Mouse (Mus musculus) MEL (cell line): ENCODE results near the gene Syk. TPM values are rescaled to one million over a fixed set of nuclear protein-coding genes. Genes with fewer than 3 reads are reported as not detected.

Source experiments
- DNase-seq: peaks from one replicate; pipeline ENCODE4 v3.0.0; 2011; ENCODE audit warnings: low read depth, low spot score
- H3K27ac ChIP-seq: 2 replicates; pipeline ENCODE4 v1.5.1; 2012; ENCODE audit warnings: low read depth, mild to moderate bottlenecking, control low read depth, low read length, moderate library complexity; ENCODE audit not compliant: control insufficient read depth
- H3K27me3 ChIP-seq, 2 experiments: fragments of 150-350 bp in 1 of 2; sonication (generic) in 1 of 2; 2 replicates each; pipeline ENCODE4 v1.6.1; 2012; ENCODE audit warnings: low read length in 2 of 2, mild to moderate bottlenecking in 2 of 2, improper control_type of control experiment in 1 of 2, moderate library complexity in 1 of 2; ENCODE audit not compliant: insufficient read depth in 2 of 2, control insufficient read depth in 1 of 2
- H3K36me3 ChIP-seq, 2 experiments: 2 replicates each; pipeline ENCODE4 v1.6.1; 2012 to 2014; ENCODE audit warnings: low read length in 2 of 2, improper control_type of control experiment in 1 of 2, inconsistent platforms in 1 of 2, mild to moderate bottlenecking in 1 of 2; ENCODE audit not compliant: insufficient read depth in 2 of 2, control insufficient read depth in 1 of 2
- H3K4me1 ChIP-seq, 2 experiments: fragments of 150-350 bp in 1 of 2; sonication (generic) in 1 of 2; 2 replicates each; pipeline ENCODE4 v1.6.1; 2012; ENCODE audit warnings: low read length in 2 of 2, improper control_type of control experiment in 1 of 2, mild to moderate bottlenecking in 1 of 2; ENCODE audit not compliant: insufficient read depth in 2 of 2, control insufficient read depth in 1 of 2
- H3K4me3 ChIP-seq, 2 experiments: fragments of 150-350 bp in 1 of 2; sonication (generic) in 1 of 2; 2 replicates each; pipeline ENCODE4 v1.5.1; 2012; ENCODE audit warnings: low read depth in 2 of 2, low read length in 2 of 2, mild to moderate bottlenecking in 2 of 2, moderate library complexity in 2 of 2, control low read depth in 1 of 2, improper control_type of control experiment in 1 of 2; ENCODE audit not compliant: control insufficient read depth in 1 of 2, insufficient read depth in 1 of 2
- H3K79me2 ChIP-seq: 2 replicates; pipeline ENCODE4 v1.6.1; 2012; ENCODE audit warnings: mild to moderate bottlenecking, low read length, moderate library complexity; ENCODE audit not compliant: control insufficient read depth, poor library complexity, insufficient read depth
- H3K9ac ChIP-seq: 2 replicates; pipeline ENCODE4 v1.6.1; 2012; ENCODE audit warnings: low read depth, mild to moderate bottlenecking, control low read depth, low read length, moderate library complexity; ENCODE audit not compliant: control insufficient read depth, poor library complexity, severe bottlenecking
- H3K9me3 ChIP-seq: fragments of 150-350 bp; sonication (generic); replicated peaks from 2 replicates; pipeline ENCODE4 v1.6.1; 2012; ENCODE audit warnings: mild to moderate bottlenecking, low read length, improper control_type of control experiment, moderate library complexity; ENCODE audit not compliant: insufficient read depth
- BHLHE40 ChIP-seq: IDR thresholded peaks from 2 replicates; pipeline ENCODE4 v1.6.1; 2012; ENCODE audit warnings: low read depth, mild to moderate bottlenecking, inconsistent platforms, low read length, improper control_type of control experiment, borderline replicate concordance
- CHD1 ChIP-seq: IDR thresholded peaks from 2 replicates; pipeline ENCODE4 v1.6.1; 2012; ENCODE audit warnings: low read depth, mild to moderate bottlenecking, inconsistent platforms, low read length, improper control_type of control experiment
- CHD2 ChIP-seq: IDR thresholded peaks from 2 replicates; pipeline ENCODE4 v1.6.1; 2011; ENCODE audit warnings: low read length, improper control_type of control experiment
- E2F4 ChIP-seq: IDR thresholded peaks from 2 replicates; pipeline ENCODE4 v1.6.1; 2011; ENCODE audit warnings: low read depth, low read length, improper control_type of control experiment, borderline replicate concordance
- ELF1 ChIP-seq: IDR thresholded peaks from 2 replicates; pipeline ENCODE4 v1.6.1; 2014; ENCODE audit warnings: low read depth, mild to moderate bottlenecking, inconsistent platforms, low read length, improper control_type of control experiment, moderate library complexity
- EP300 ChIP-seq, 2 experiments: IDR thresholded peaks; 2 replicates each; pipeline ENCODE4 v1.6.1; 2011; ENCODE audit warnings: improper control_type of control experiment in 2 of 2, low read length in 2 of 2, low read depth in 1 of 2, mild to moderate bottlenecking in 1 of 2
- ETS1 ChIP-seq: IDR thresholded peaks from 2 replicates; pipeline ENCODE4 v1.6.1; 2012; ENCODE audit warnings: low read depth, mild to moderate bottlenecking, inconsistent platforms, low read length, improper control_type of control experiment, moderate library complexity
- GATA1 ChIP-seq: IDR thresholded peaks from 2 replicates; pipeline ENCODE4 v1.6.1; 2011; ENCODE audit warnings: low read depth, low read length, improper control_type of control experiment
- MAX ChIP-seq: IDR thresholded peaks from 2 replicates; pipeline ENCODE4 v1.6.1; 2011; ENCODE audit warnings: low read length, improper control_type of control experiment
- MAZ ChIP-seq: IDR thresholded peaks from 2 replicates; pipeline ENCODE4 v1.6.1; 2012; ENCODE audit warnings: low read depth, mild to moderate bottlenecking, inconsistent platforms, low read length, improper control_type of control experiment
- MXI1 ChIP-seq: IDR thresholded peaks from 2 replicates; pipeline ENCODE4 v1.6.1; 2011; ENCODE audit warnings: mild to moderate bottlenecking, low read depth, low read length, improper control_type of control experiment
- MYB ChIP-seq: IDR thresholded peaks from 2 replicates; pipeline ENCODE4 v1.6.1; 2011; ENCODE audit warnings: mild to moderate bottlenecking, low read depth, low read length, improper control_type of control experiment
- MYC ChIP-seq: IDR thresholded peaks from 2 replicates; pipeline ENCODE4 v1.6.1; 2011; ENCODE audit warnings: low read depth, mild to moderate bottlenecking, low read length, improper control_type of control experiment, moderate library complexity
- POLR2AphosphoS2 ChIP-seq: IDR thresholded peaks from 2 replicates; pipeline ENCODE4 v1.6.1; 2011; ENCODE audit warnings: low read length, improper control_type of control experiment
- RCOR1 ChIP-seq: IDR thresholded peaks from 2 replicates; pipeline ENCODE4 v1.6.1; 2012; ENCODE audit warnings: low read depth, mild to moderate bottlenecking, inconsistent platforms, low read length, improper control_type of control experiment
- SIN3A ChIP-seq: IDR thresholded peaks from 2 replicates; pipeline ENCODE4 v1.6.1; 2012; ENCODE audit warnings: low read length, improper control_type of control experiment, inconsistent platforms
- TAL1 ChIP-seq: IDR thresholded peaks from 2 replicates; pipeline ENCODE4 v1.6.1; 2012; ENCODE audit warnings: mild to moderate bottlenecking, inconsistent platforms, low read length, moderate library complexity, mixed read lengths
- TBP ChIP-seq: IDR thresholded peaks from 2 replicates; pipeline ENCODE4 v1.8.0; 2011; ENCODE audit warnings: low read depth, low read length, improper control_type of control experiment
- TCF12 ChIP-seq: IDR thresholded peaks from 2 replicates; pipeline ENCODE4 v1.6.1; 2014; ENCODE audit warnings: low read depth, mild to moderate bottlenecking, inconsistent platforms, low read length, improper control_type of control experiment, moderate library complexity
- UBTF ChIP-seq: IDR thresholded peaks from 2 replicates; pipeline ENCODE4 v1.6.1; 2012; ENCODE audit warnings: low read depth, mild to moderate bottlenecking, inconsistent platforms, low read length, improper control_type of control experiment, moderate library complexity, borderline replicate concordance; ENCODE audit not compliant: insufficient read depth
- USF1 ChIP-seq: IDR thresholded peaks from 2 replicates; pipeline ENCODE4 v1.6.1; 2014; ENCODE audit warnings: low read depth, mild to moderate bottlenecking, inconsistent platforms, low read length, improper control_type of control experiment, moderate library complexity
- ZMIZ1 ChIP-seq: IDR thresholded peaks from 2 replicates; pipeline ENCODE4 v1.6.1; 2012; ENCODE audit warnings: low read depth, mild to moderate bottlenecking, inconsistent platforms, low read length, improper control_type of control experiment, moderate library complexity
- polyA plus RNA-seq, 2 experiments: library from polyadenylated mRNA; stranded (reverse) in 1 of 2; unstranded in 1 of 2; fragments of >175 nt in 1 of 2; fragments of >200 nt in 1 of 2; gene quantifications; 2 replicates each; pipeline versions ENCODE4 v1.2.1 to v1.2.4; 2012; ENCODE audit warnings: low replicate concordance in 2 of 2, low read depth in 1 of 2; ENCODE audit not compliant: insufficient read length in 2 of 2, insufficient read depth in 1 of 2, missing spikeins in 1 of 2
- total RNA-seq: library from RNA; depleted of rRNA; stranded (reverse); fragments of 300-350 nt; gene quantifications from 2 replicates; pipeline ENCODE4 v1.2.3, GENCODE M21; 2012

Gene Syk
- total and polyA plus RNA-seq, 3 experiments: 14.4 to 23.8 TPM; not detected in 1

DNA sequence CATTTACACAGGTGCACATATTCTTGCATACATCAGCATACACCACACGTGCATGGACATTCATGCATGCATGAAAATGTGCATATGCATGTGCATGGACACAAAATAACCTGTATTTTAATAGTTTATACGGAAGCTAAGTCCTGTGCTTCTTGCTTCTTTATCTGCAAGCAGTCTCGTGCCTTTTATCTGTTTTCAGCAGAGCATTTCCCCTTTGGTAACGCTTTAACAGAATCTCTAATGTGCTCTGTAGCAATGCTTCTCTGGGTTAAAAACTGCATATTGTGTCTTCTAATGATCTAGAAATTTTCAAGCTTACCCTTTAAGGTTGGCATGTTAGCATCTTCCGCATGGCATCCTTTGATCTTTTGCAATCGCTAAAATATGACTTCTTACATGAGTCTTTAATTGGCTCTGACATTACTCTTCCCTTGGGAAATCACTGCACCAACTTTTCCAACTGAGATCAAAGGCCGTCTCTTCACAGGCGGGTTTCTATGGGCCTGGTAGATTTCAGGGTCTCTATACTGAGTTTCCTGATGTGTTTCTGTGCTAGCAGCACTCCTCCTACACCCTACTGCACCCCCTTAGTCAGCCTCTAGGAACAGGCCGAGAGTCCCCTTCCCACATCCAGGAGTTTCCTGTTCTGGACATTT is 30.0 kb upstream of the Syk start:
- H3K27me3 ChIP-seq: no peaks in the 10 kb centered on the region
- no peaks in the 10 kb centered on the region for H3K9me3 ChIP-seq
- no peak overlapping the region for H3K4me3 ChIP-seq
- no peaks in the 10 kb centered on the region for H3K79me2 ChIP-seq
- DNase-seq: peak; percentile 48
- H3K4me1 ChIP-seq: peaks cover 0 to 34% of the 10 kb centered on the region in 2 experiments
- peaks cover 0 to 19% of the 10 kb centered on the region in 2 experiments; a peak in 2 of 4 replicates for H3K36me3 ChIP-seq
- peak; percentile 90 for TF ChIP-seq GATA1
- peak; percentile 92 for TF ChIP-seq EP300 (IDR thresholded peaks at IDR 0.05; ENCODE audit: low read depth in 1 of 2, low read length in 2 of 2)
- TF ChIP-seq MAZ: no peak
- TF ChIP-seq ELF1: no peak
- TF ChIP-seq USF1: peak; percentile 6; the same call in 1 of the 2 replicates
- TF ChIP-seq SIN3A: peak; percentile 45
- TF ChIP-seq CHD1: no peak
- peak; percentile 52 for TF ChIP-seq MAX
- peak; percentile 66; the same call in 1 of the 2 replicates for TF ChIP-seq ETS1
- TF ChIP-seq ZMIZ1: no peak
- peak; percentile 76; the same call in 1 of the 2 replicates for TF ChIP-seq TCF12
- peak; percentile 75 for TF ChIP-seq MYB
- no peak for TF ChIP-seq E2F4
- no peak for TF ChIP-seq UBTF
- TF ChIP-seq BHLHE40: peak; percentile 100
- no peak for TF ChIP-seq POLR2AphosphoS2
- peak; percentile 77 for TF ChIP-seq RCOR1
- TF ChIP-seq TAL1: peak; percentile 70
- TF ChIP-seq MYC: peak; percentile 84
- TF ChIP-seq MXI1: peak; percentile 59; the same call in 1 of the 2 replicates
- no peak for TF ChIP-seq CHD2
- no peak overlapping the region for H3K9ac ChIP-seq
- peak overlapping the region; percentile 35 for H3K27ac ChIP-seq

DNA sequence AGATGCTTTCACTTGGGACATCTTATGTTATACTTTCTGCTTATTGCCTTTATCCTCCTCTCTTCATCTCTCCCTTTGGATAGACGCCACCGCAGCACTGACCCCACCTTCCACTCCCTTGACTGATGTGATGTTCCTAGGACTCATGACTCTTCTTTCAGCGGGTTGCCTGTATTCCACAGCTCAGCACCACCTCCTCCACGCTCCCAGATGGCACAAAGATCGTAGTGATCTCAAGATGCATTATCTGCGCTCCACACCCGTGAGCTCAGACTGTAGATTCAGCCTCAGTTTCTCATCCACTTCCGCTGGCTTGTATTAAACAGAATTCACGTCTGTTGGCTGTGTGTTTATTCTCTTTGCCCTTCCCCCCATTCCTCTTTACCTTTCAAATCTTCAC is 28.3 kb upstream of the Syk start:
- Histone ChIP-seq H3K9me3 (no peaks in the 10 kb centered on the region), H3K36me3 (peaks cover 0 to 21% of the 10 kb centered on the region in 2 experiments; a peak in 2 of 4 replicates), H3K27ac (no peak overlapping the region), H3K27me3 (no peaks in the 10 kb centered on the region), H3K4me3 (no peak overlapping the region), H3K9ac (no peak overlapping the region), H3K79me2 (no peaks in the 10 kb centered on the region), H3K4me1 (peaks cover 0 to 37% of the 10 kb centered on the region in 2 experiments)
- TF ChIP-seq TBP: no peak
- no peak for DNase-seq
